Mouse (Mus musculus) stomach, postnatal 0 days (tissue): ENCODE measurements at regions not wholly inside any gene's neighbourhood (a gene's known extent, or its start where the extent isn't known, plus 50 kb on each side); places are given as distances from the start of the nearest gene placed in this dataset.

Source experiments
- ATAC-seq: fragments of 200-750 bp; cut with Nextera tagmentation; 2 replicates; pipeline ENCODE4 v1.8.0; 2017; ENCODE audit not compliant: low FRiP score, low TSS enrichment
- DNase-seq: peaks from one replicate; pipeline ENCODE4 v3.0.0-alpha.2; 2016; ENCODE audit warnings: low spot score
- H3K27ac ChIP-seq: fragments of 300-500 bp; sonication (generic); replicated peaks from 2 replicates; pipeline ENCODE4 v1.5.1; 2014; ENCODE audit warnings: mild to moderate bottlenecking, control low read depth
- H3K27me3 ChIP-seq: fragments of 300-500 bp; sonication (generic); 2 replicates; pipeline ENCODE4 v1.6.1; 2014; ENCODE audit warnings: low read length; ENCODE audit not compliant: control insufficient read depth, insufficient read depth
- H3K36me3 ChIP-seq: fragments of 300-500 bp; sonication (generic); 2 replicates; pipeline ENCODE4 v1.6.1; 2014; ENCODE audit warnings: low read length, mixed read lengths; ENCODE audit not compliant: control insufficient read depth, insufficient read depth
- H3K4me1 ChIP-seq: fragments of 300-500 bp; sonication (generic); replicated peaks from 2 replicates; pipeline ENCODE4 v1.6.1; 2014; ENCODE audit warnings: antibody characterized with exemption; ENCODE audit not compliant: control insufficient read depth, insufficient read depth
- H3K4me2 ChIP-seq: fragments of 300-500 bp; sonication (generic); replicated peaks from 2 replicates; pipeline ENCODE4 v1.6.1; 2014; ENCODE audit warnings: low read depth, mild to moderate bottlenecking, control low read depth, moderate library complexity
- H3K4me3 ChIP-seq: fragments of 300-500 bp; sonication (generic); 2 replicates; pipeline ENCODE4 v1.5.1; 2014; ENCODE audit warnings: low read depth, low read length, control low read depth
- H3K9ac ChIP-seq: fragments of 300-500 bp; sonication (generic); 2 replicates; pipeline ENCODE4 v1.6.1; 2014; ENCODE audit warnings: mild to moderate bottlenecking, low read length, control low read depth, mixed read lengths
- H3K9me3 ChIP-seq: fragments of 300-500 bp; sonication (generic); 2 replicates; pipeline ENCODE4 v1.6.1; 2016; ENCODE audit warnings: low read length; ENCODE audit not compliant: control insufficient read depth
- CTCF ChIP-seq: IDR thresholded peaks from 2 replicates; pipeline ENCODE4 v1.5.1; 2016; ENCODE audit warnings: antibody characterized with exemption, low read depth, mild to moderate bottlenecking, moderate library complexity
- EP300 ChIP-seq: optimal IDR thresholded peaks from 2 replicates; pipeline ENCODE3; 2016; ENCODE audit warnings: antibody characterized with exemption
- WGBS: fragments of 180-500 bp; shearing (Covaris S2); extraction: QIAGEN DNeasy Blood & Tissue Kit; methylation state at CpG from one replicate; pipeline ENCODE4 v1.1.7; 2014; 5-methylcytosine and 5-hydroxymethylcytosine counted together

DNA sequence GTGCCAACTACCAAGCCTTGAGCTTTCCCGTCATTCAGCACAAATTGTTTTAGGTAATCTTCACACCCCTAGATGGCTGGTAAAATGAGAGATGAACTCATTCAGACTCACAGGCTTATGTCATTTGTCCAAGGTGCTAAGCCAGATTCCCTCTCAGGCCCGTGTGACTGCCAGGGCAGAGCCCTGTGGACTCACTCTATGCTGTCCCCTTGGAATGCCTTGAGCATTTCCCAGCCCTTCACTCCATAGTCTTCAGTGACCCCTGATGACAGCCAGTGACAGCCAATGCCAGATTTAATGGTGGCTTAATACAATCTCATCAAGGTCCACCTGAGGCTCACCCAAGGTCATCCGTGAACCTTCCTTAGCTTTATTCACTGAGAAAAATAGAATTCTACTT lies 270.2 kb upstream of the Jmjd1c start:
- WGBS: 72% methylated on average over 3 of the region's 3 CpGs
- Histone ChIP-seq H3K36me3 (no peaks in the 10 kb centered on the region), H3K9me3 (no peaks in the 10 kb centered on the region), H3K4me2 (no peak overlapping the region), H3K27ac (no peak overlapping the region), H3K4me3 (no peak overlapping the region), H3K27me3 (no peaks in the 10 kb centered on the region), H3K4me1 (no peaks in the 10 kb centered on the region), H3K9ac (no peak overlapping the region)
- no peak for ATAC-seq
- no peak for DNase-seq
- TF ChIP-seq CTCF: no peak
- no peak for TF ChIP-seq EP300

DNA sequence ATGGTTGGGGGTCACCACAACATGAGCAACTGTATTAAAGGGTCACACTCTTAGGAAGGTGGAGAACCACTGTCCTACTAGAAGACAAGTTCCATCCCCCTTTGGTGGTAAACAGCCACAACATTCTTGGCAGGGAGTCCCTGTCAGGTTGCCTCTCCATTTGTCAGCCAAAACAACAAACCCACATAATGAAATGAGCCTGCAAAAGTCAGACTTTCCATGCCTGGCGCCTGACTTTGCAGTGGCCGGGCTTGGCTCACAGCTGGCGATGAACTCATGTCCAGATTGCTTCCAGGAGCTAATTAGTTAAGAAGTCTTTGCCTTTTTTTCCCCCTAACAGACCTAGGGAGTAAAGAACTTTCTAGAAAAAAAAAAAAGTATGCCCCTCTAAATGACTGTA lies 269.6 kb upstream of the Jmjd1c start:
- Histone ChIP-seq H3K4me2 (no peak overlapping the region), H3K4me3 (no peak overlapping the region), H3K27me3 (no peaks in the 10 kb centered on the region), H3K36me3 (no peaks in the 10 kb centered on the region), H3K4me1 (no peaks in the 10 kb centered on the region), H3K9ac (no peak overlapping the region), H3K9me3 (no peaks in the 10 kb centered on the region), H3K27ac (no peak overlapping the region)
- no peak for ATAC-seq
- 72% methylated on average over 3 of the region's 3 CpGs for WGBS
- no peak for TF ChIP-seq CTCF
- TF ChIP-seq EP300: no peak
- DNase-seq: no peak

DNA sequence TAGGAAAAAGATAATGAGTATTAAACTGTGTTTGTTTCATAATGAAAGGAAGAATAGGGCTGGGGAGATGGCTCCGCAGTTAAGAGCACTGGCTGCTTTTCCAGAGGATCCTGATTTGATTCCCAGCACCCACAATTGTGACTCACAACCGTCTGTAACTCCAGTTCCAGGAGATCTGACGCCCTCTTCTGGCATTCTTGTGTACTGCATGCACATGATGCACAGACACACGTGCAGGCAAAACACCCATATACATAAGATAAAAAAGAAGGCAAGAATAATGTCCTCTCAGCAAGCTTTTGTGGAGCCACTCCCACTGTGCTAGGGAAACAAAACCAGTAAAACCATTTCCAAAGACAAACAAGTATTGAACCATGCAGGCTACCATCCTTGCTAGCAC lies 261.0 kb upstream of the Jmjd1c start:
- no peaks in the 10 kb centered on the region for H3K9me3 ChIP-seq
- ATAC-seq (no peak), DNase-seq (no peak)
- TF ChIP-seq EP300 (no peak), CTCF (no peak)
- H3K9ac ChIP-seq: no peak overlapping the region
- H3K4me2 ChIP-seq: no peak overlapping the region
- H3K27ac ChIP-seq: no peak overlapping the region
- no peak overlapping the region for H3K4me3 ChIP-seq
- 75% methylated on average over 4 of the region's 4 CpGs for WGBS
- no peaks in the 10 kb centered on the region for H3K4me1 ChIP-seq
- no peaks in the 10 kb centered on the region for H3K27me3 ChIP-seq
- no peaks in the 10 kb centered on the region for H3K36me3 ChIP-seq

DNA sequence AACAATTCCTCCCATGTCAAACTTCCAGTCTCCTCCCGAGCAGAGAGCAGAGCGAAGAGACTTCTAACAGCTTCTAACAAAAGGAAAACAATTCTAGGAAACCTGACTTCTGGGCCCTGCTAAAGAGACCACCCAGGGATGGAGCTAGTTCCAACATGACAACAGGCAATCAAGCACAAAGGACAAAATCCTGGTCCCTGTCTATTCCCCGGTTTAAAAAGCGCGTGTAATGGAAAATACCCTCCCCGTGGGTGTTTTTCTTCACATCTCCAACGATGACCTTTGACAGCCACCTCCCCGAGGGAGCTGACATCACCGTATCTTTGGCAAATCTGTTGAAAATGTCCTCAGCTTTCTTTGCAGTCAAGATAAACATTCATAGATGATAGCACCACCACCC lies 256.9 kb upstream of the Jmjd1c start:
- no peak for DNase-seq
- no peaks in the 10 kb centered on the region for H3K27me3 ChIP-seq
- TF ChIP-seq EP300 (no peak), CTCF (no peak)
- ATAC-seq: no peak
- no peaks in the 10 kb centered on the region for H3K36me3 ChIP-seq
- no peaks in the 10 kb centered on the region for H3K9me3 ChIP-seq
- WGBS: 54% methylated on average over 9 of the region's 9 CpGs
- H3K4me2 ChIP-seq: no peak overlapping the region
- H3K27ac ChIP-seq: no peak overlapping the region
- no peaks in the 10 kb centered on the region for H3K4me1 ChIP-seq
- no peak overlapping the region for H3K4me3 ChIP-seq
- no peak overlapping the region for H3K9ac ChIP-seq

DNA sequence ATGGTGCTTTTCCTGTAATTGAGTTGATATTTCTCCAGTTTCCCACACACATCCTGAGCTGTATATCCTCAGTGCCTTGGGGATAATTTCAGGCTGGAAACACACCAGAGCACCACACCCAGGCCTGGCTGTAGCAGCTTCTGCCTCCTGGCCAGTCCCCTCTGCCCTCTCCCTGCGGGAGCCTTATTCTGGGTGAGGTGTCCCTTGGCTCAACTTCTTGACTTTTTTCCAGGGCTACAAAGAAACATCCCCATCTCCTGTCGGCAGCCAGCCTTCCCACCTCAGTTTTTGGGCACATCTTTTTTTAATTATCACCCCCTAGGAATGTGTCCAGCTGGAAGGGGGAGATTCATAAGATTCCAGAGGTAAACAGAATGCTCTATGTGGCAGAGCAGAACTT lies 252.7 kb upstream of the Jmjd1c start:
- no peak overlapping the region for H3K9ac ChIP-seq
- H3K36me3 ChIP-seq: no peaks in the 10 kb centered on the region
- TF ChIP-seq EP300 (no peak), CTCF (no peak)
- H3K4me3 ChIP-seq: no peak overlapping the region
- H3K4me1 ChIP-seq: no peaks in the 10 kb centered on the region
- H3K27me3 ChIP-seq: no peaks in the 10 kb centered on the region
- no peaks in the 10 kb centered on the region for H3K9me3 ChIP-seq
- ATAC-seq (no peak), DNase-seq (no peak)
- WGBS: 61% methylated on average over 2 of the region's 2 CpGs
- H3K4me2 ChIP-seq: no peak overlapping the region
- no peak overlapping the region for H3K27ac ChIP-seq

DNA sequence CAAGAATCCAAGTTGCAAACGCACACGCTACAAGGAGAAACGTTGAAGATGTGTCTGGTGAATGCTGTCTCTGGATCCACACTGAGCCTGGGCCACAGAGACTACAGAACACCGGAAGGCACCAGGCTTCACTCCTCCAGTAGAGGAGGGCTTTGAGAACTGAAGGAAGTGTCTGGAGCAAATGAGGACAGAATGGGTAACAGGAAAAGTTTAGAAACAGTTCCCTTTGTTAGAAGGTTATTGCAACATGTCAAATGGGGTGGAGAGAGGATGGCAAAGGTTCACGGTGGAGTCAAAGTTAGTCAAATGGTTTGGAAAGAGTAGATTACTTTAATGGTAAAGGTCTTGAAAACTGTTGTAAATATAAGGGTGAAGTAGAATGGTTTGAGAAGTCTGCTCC lies 247.1 kb upstream of the Jmjd1c start:
- no peak for ATAC-seq
- Histone ChIP-seq H3K4me1 (no peaks in the 10 kb centered on the region), H3K4me2 (no peak overlapping the region), H3K9ac (no peak overlapping the region), H3K36me3 (no peaks in the 10 kb centered on the region), H3K27me3 (no peaks in the 10 kb centered on the region), H3K27ac (no peak overlapping the region), H3K4me3 (no peak overlapping the region), H3K9me3 (no peaks in the 10 kb centered on the region)
- no peak for DNase-seq
- TF ChIP-seq EP300 (no peak), CTCF (no peak)
- 81% methylated on average over 5 of the region's 5 CpGs for WGBS
